Mouse (Mus musculus): Measurements from ENCODE around the gene Cnp.
A peak's percentile ranks its signal among the peaks of the same experiment; 100 is the strongest.
"Not testable (repeated sequence)": the region's sequence is repeated elsewhere in the genome, so short reads cannot be mapped to it uniquely, and the experiment has no call there.

The Cnp gene

DNA sequence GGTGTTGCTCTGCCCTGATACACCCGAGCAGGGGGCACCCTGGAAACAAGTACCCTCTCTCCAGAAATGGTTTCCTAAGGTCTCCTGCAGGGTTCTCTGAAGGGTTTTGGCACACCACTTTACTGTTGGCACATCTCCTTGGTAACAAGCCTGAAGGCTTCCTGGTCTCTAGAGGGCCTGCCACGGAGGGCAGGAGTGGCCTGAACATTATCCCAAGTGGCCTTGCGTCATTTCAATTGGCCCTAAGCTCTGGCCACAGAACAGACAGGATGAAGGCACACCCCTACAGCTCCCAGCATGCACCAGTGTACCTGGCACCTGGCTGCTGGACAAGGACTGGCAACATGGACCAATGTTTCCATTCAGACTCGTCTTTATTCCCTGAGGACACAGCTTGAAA is 21.9 kb upstream of the Cnp start:
- no peak for DNase-seq (ENCODE audit: low read depth in 2 of 2, low spot score in 2 of 2)

- peak; percentile 39 to 61 for DNase-seq (ENCODE audit: low read depth in 2 of 2, low spot score in 2 of 2)
Measured at GRCm38 (mm10) chr11:100555583-100555982, 19.1 kb upstream of the Cnp start.

- DNase-seq (ENCODE audit: low read depth in 2 of 2, low spot score in 2 of 2): no peak
Measured at GRCm38 (mm10) chr11:100557563-100557962, 17.1 kb upstream of the Cnp start.

- no peak for DNase-seq (ENCODE audit: low read depth in 2 of 2, low spot score in 2 of 2)
Measured at GRCm38 (mm10) chr11:100559476-100559875, 15.2 kb upstream of the Cnp start.

GRCm38 (mm10) chr11:100561748-100562147 is 13.0 kb upstream of the Cnp start:
- DNase-seq (ENCODE audit: low read depth in 2 of 2, low spot score in 2 of 2): no peak

DNA sequence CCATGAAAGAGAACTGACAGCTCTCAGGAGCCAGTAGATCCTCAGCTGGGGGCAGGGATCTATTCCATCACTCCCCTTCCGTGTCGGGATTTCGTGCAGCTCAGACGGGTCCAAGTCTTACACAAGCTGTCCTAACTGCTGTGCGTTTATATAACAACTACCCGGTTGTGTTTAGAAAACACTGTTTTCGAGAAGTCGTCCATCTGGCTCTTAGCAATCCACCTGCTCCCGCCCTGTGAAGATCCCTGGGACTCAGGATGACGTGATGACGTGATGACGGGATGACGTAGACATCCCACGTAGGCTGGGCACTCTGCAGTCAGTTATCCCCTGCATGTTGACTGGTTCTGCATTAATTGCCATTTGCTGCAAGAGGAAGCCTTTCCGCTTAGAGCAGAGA is 10.4 kb upstream of the Cnp start:
- DNase-seq (ENCODE audit: low read depth in 2 of 2, low spot score in 2 of 2): no peak

DNA sequence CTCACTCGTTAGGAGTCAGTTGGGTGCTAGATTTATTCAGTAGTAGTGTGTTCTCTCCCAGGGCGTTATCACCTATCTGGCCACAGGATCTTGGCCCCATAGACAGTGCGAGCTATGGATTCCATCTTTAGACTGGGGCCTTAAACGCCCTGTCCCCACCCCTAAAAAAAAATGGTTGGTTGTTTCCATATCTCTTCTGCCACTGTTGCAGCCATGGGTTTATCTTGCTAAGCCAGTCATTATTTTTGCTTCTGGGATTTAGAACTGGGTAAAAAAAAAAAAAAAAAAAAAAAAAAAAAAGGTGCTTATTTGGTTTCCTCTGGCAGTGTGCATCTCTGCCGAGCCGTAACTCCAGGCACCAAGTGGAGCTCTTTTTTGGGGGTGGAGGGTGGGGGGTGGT is 10.0 kb upstream of the Cnp start:
- DNase-seq (ENCODE audit: low read depth in 2 of 2, low spot score in 2 of 2): no peak

- no peak for DNase-seq (ENCODE audit: low read depth in 2 of 2, low spot score in 2 of 2)
Measured at GRCm38 (mm10) chr11:100567229-100567628, 7.5 kb upstream of the Cnp start.

DNA sequence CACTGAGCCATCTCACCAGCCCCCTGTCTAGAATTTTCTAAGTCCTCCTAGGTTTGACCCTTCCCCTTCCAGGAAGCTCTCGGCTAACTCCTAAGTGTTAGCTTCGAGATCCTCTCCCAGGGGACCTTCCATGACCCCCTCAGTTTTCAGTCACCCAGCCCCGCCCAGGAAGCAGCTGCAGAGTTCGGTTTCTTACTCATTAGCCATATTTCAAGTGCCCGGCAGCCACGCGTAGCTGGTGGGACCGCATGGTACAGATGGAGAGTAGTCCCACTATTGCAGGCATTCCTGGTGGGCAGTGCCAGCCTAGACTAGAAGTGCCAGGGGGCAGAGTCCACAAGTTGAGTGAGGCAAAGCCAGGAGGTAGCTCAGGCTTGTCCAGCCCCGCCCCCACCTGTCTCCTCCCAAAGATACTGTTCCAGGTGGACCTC is 6.9 kb upstream of the Cnp start:
- DNase-seq (ENCODE audit: low read depth in 2 of 2, low spot score in 2 of 2): no peak

DNA sequence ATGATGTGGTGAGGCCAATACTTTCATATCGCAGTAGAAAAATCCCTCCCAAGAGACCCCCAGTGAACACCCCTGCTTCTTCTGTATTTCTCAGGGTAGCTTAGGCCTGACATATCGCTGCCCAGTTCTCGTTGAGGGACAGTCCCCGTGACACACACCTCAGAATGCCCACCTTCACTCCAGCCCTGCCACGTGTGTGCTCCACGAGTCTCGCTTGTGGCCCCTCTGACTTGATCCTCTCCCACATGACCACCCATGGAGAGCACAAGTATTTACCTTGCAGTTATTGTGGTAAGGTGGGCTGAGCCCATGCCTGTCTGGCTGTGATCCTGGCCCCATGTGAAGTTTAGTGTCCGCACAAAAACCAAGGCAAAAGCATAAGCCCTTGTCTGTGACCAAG is 6.0 kb upstream of the Cnp start:
- DNase-seq (ENCODE audit: low read depth in 2 of 2, low spot score in 2 of 2): no peak

DNA sequence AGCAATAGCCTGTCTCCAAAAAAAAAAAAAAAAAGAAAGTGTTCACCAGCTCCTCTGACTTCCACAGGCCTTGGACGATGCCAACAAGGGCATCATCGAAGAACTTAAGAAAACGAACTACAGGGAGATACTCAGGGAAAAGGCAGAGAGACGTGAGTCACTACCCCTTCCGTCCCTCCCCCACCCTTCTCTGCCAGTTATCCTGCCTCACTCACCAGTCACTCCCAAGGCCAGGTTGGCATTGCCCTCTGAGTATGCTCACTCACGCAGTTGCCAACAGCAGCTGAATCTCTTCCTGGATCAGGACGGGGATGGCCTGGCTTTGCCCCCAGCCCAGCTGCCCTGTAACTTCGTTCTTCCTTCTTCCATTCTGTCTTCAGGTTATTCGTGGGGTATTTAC is 4.9 kb upstream of the Cnp start:
- DNase-seq (ENCODE audit: low read depth in 2 of 2, low spot score in 2 of 2): no peak

DNA sequence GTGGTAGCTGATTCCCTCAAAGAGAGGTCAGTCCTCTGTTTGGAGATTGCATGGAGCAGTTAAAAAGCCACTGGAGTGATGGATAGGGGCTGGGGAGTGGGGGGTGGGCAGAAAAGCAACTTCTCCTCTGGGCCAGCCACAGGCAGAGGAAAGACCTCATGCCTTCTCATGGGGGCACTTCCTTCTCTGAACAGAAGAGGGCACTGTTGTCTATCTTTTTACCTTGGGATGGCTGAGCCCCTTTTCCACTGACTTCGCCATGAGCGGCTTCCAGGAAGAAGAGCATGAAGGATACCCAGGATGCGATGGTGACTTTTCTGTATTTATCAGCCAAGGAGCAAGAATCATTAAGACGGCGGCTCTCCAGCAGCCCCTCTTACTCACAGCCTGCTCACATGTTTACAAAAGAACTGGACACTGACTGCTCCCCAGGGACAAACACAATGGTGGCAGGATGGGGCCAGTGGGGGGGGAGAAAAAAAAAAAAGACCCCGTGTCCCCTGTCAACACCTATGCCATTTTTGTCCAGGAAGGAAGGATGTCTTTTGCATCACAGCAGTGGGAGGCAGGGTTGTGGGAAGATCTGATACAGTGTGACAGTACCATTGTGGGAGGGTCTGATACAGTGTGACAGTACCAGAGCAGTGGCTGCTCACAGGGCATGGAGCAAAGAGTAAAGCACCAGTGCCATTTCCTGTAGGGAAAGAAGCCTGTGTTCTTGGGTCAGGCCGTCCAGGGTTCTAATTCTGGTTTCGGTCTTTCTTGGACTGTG is 4.1 kb upstream of the Cnp start:
- DNase-seq (ENCODE audit: low read depth in 2 of 2, low spot score in 2 of 2): peak; percentile 60 to 75

DNA sequence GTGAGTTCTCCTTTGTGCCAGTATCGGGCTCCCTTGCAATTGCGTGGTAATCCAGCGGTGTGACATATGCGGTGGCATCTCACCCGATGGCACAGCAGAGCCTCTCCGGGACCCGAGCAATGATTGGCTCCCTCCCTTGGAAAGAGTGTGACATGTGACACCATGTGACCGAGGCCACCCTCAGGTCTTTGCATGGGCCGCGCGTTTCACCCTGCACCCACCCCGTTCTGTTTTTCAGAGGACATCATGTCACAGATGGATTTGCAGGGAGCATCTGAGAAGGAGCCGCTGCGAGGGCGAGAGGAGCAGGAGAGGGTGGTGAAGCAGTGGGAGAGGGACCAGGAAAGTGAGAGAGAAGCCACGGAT is 3.5 kb upstream of the Cnp start:
- DNase-seq (ENCODE audit: low read depth in 2 of 2, low spot score in 2 of 2): no peak

DNA sequence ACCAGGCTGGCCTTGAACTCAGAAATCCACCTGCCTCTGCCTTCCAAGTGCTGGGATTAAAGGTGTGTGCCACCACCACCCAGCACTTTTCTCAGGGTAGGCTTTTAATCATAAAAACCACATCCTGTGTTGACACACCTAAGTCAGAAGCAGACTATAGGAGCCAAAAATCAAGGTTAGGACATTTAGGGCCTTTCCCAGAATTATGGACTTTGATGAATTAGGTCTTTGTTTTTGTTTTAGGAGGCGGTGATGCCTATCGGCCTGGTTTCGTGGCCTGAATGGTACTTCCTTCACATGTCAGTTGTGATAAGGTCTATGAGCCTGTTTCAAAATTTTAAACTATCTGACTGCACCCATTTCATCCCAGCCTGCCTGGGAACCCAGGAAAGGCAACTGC is 516 bp upstream of the Cnp start:
- DNase-seq (ENCODE audit: low read depth in 2 of 2, low spot score in 2 of 2): peak; percentile 21 to 27

GRCm38 (mm10) chr11:100575484-100575855 is 766 bp downstream of the Cnp start:
- no peak for DNase-seq (ENCODE audit: low read depth in 2 of 2, low spot score in 2 of 2)

- no peak for DNase-seq (ENCODE audit: low read depth in 2 of 2, low spot score in 2 of 2)
Measured at GRCm38 (mm10) chr11:100576256-100576655, 1.6 kb downstream of the Cnp start.

GRCm38 (mm10) chr11:100577852-100578599 is 3.3 kb downstream of the Cnp start:
- no peak for DNase-seq (ENCODE audit: low read depth in 2 of 2, low spot score in 2 of 2)

- DNase-seq (ENCODE audit: low read depth in 2 of 2, low spot score in 2 of 2): no peak
Measured at GRCm38 (mm10) chr11:100579116-100579799, 4.6 kb downstream of the Cnp start.

DNA sequence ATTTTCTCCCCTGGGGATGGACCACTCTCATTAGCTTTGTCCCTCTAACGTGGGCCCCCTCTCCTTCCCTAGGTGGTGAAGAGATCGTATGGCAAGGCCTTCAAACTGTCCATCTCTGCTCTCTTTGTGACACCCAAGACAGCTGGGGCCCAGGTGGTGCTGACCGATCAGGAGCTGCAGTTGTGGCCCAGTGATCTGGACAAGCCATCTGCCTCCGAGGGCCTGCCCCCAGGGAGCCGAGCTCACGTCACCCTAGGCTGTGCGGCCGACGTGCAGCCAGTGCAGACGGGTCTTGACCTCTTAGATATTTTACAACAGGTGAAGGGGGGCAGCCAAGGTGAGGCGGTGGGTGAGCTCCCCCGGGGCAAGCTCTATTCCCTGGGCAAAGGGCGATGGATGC is 5.6 kb downstream of the Cnp start:
- DNase-seq (ENCODE audit: low read depth in 2 of 2, low spot score in 2 of 2): no peak

DNA sequence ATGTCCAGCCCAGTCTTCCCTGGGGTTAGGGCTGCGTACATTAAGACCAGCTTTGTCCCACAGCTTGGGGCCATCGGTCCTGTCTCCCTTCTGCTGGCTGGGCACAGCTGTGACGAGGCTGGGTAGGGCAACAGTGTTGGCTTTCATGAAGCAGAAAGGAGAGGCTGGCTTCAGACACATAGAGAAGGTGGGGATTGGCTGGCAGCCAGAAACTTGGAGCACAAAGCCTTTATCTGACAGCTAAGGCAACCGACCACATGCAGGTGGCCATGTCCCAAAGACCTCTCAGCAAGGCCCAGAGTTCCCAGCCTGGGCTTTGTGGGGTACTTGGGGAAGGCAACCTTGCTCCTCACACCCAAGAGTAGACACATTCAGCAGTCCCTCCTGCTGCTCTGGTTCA is 7.1 kb downstream of the Cnp start:
- DNase-seq (ENCODE audit: low read depth in 2 of 2, low spot score in 2 of 2): no peak

DNA sequence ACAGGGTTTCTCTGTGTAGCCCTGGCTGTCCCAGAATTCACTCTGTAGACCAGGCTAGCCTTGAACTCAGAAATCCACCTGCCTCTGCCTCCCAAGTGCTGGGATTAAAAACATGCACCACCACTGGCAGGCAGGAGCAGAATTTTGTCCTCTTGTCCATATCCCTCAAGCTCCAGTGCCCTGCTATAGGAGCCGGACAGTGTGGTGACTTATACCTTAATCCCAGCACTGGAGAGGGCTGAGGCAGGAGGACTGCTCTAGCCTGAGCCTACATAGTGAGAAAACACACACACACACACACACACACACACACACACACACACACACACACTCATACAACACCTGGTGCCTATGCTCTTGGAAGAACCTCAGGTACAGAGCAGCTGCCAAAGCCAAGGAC is 7.7 kb downstream of the Cnp start:
- DNase-seq (ENCODE audit: low read depth in 2 of 2, low spot score in 2 of 2): not testable (repeated sequence)

DNA sequence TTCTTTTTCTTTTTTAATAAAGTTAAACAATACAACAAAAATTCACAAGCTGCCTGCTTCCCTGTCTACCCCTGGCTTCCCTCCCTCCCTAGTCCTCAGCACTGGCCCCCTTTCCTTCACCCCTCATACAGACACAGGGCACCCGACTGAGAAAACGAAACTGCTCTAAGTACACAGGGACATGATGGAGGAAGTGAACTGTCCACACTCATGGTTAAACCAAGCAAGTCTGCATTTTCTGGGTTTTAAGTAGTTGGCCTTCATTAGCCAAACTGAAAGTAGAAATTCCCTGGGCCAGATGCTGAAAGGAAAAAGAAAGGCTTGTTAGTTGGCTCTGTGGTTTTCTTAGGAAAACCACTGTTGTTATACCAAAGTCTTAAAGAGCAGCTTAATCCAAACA is 8.1 kb downstream of the Cnp start:
- DNase-seq (ENCODE audit: low read depth in 2 of 2, low spot score in 2 of 2): no peak
